Mouse (Mus musculus) kidney, adult 2 months (tissue): ENCODE measurements around the gene Npy. TPM values are rescaled to one million over a fixed set of nuclear protein-coding genes. Genes with fewer than 3 reads are reported as not detected.
A peak's percentile ranks its signal among the peaks of the same experiment; 100 is the strongest.

Experiments
- DNase-seq: peaks from one replicate; pipeline ENCODE4 v3.0.0; 2021
- H3K27ac ChIP-seq: fragments of 200-500 bp; 2 replicates; pipeline ENCODE4 v1.5.1; 2012; ENCODE audit warnings: low read depth, low read length, control low read depth, inconsistent platforms; ENCODE audit not compliant: insufficient read depth
- H3K27me3 ChIP-seq: fragments of 200-500 bp; replicated peaks from 2 replicates; pipeline ENCODE4 v1.6.1; 2012; ENCODE audit warnings: mild to moderate bottlenecking, moderate library complexity, low read length, inconsistent platforms; ENCODE audit not compliant: control insufficient read depth, insufficient read depth
- H3K36me3 ChIP-seq: fragments of 200-500 bp; 2 replicates; pipeline ENCODE4 v1.6.1; 2012; ENCODE audit warnings: mild to moderate bottlenecking, moderate library complexity, low read length, inconsistent platforms; ENCODE audit not compliant: control insufficient read depth, insufficient read depth
- H3K4me1 ChIP-seq: fragments of 200-500 bp; 2 replicates; pipeline ENCODE4 v1.6.1; 2011; ENCODE audit warnings: low read length; ENCODE audit not compliant: control insufficient read depth, insufficient read depth
- H3K4me3 ChIP-seq: fragments of 200-500 bp; 2 replicates; pipeline ENCODE4 v1.5.1; 2011; ENCODE audit warnings: mild to moderate bottlenecking, low read depth, low read length, control low read depth; ENCODE audit not compliant: insufficient read depth
- CTCF ChIP-seq: fragments of 200-500 bp; conservative IDR thresholded peaks from 2 replicates; pipeline ENCODE4 v1.5.1; 2011; ENCODE audit warnings: low read depth, mild to moderate bottlenecking, control low read depth, low read length, moderate library complexity, mixed read lengths; ENCODE audit not compliant: insufficient read depth, insufficient read length
- POLR2A ChIP-seq: fragments of 200-500 bp; IDR thresholded peaks from one replicate; pipeline ENCODE4 v1.6.1; 2011; ENCODE audit warnings: low read depth, low read length, control low read depth
- WGBS: fragments of 180-500 bp; shearing (Covaris S2); methylation state at CpG from one replicate; pipeline ENCODE4 v1.1.7; 2018; 5-methylcytosine and 5-hydroxymethylcytosine counted together
- polyA plus RNA-seq: library from polyadenylated mRNA; depleted of rRNA; stranded (reverse); fragments of >200 nt; gene quantifications from 2 replicates; pipeline ENCODE4 v1.2.3, GENCODE M21; 2012

Npy gene
- polyA plus RNA-seq, 1 experiment: 186 TPM

DNA sequence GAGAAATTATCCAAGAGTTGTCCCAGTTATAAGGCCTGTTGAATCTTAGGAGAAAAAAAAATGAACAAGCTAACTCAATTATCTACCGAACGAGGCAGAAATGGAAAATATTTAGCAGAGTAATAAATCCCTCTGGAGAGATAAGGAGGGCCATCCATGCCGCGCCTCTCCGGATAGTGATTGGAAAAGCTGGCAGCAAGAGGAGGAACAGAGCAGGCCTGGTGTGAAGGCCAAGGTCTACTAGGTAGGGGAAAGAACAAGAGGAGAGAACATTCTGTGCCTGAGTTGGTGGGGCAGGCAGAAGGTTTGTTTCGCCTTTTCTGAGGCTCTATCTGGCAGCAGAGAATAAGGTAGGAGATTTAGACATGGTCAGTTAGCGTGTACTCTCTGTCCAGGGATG is 39.8 kb upstream of the Npy start:
- Histone ChIP-seq H3K27ac (no peak overlapping the region), H3K36me3 (no peaks in the 10 kb centered on the region), H3K27me3 (no peaks in the 10 kb centered on the region), H3K4me3 (no peak overlapping the region), H3K4me1 (no peaks in the 10 kb centered on the region)
- WGBS: 81% methylated on average over 7 of the region's 7 CpGs
- no peak for DNase-seq
- TF ChIP-seq POLR2A (no peak), CTCF (no peak)

DNA sequence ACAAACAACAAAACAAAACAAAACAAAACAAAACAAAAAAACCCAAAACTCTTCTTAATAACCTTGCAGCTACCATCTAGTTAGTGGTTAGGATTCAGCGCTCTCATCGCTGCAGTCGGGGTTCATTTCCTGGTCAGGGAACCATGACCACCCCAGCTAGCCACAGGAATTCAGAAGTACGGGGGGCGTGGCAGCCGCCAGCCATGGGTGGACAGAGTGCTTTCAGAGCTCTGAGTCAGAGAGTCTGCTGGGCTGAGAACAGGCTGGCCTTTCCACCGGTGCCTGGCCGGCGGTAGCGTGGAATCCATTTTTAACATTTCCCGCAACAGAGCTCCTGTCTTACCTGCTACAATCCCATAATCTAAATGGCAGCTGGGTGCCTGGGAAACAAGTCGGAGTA is 30.0 kb upstream of the Npy start:
- WGBS: 36% methylated on average over 12 of the region's 12 CpGs

DNA sequence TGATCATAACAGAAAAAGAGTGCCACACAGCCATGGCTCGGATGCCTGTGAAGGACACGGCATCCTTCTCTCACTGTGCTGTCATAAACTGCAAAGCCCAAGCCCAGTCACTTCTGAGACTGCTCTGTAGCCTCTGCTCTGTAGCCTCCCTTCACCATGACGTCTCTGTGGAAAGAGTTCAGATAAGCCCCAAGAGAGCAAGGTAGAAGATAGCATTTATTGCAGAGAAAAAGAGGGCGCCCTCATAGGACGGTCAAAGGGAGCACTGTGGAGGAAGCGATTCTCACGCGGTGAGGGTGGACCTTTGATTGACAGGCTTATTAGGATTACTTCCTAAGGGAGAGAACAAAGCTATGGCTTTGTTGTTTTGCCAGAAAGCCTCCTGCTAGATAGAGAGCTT is 18.4 kb upstream of the Npy start:
- Histone ChIP-seq H3K4me3 (no peak overlapping the region), H3K36me3 (no peaks in the 10 kb centered on the region), H3K27me3 (no peaks in the 10 kb centered on the region), H3K27ac (no peak overlapping the region), H3K4me1 (no peaks in the 10 kb centered on the region)
- no peak for DNase-seq
- 63% methylated on average over 8 of the region's 8 CpGs for WGBS
- no peak for TF ChIP-seq CTCF
- TF ChIP-seq POLR2A: no peak

More for the DNA sequence above, 30.0 kb upstream of the Npy start:
- no peaks in the 10 kb centered on the region for H3K27me3 ChIP-seq
- H3K4me1 ChIP-seq: peaks cover 4% of the 10 kb centered on the region; the same call in 1 of the 2 replicates
- peak; percentile 76 for DNase-seq
- H3K27ac ChIP-seq: no peak overlapping the region
- H3K4me3 ChIP-seq: no peak overlapping the region
- H3K36me3 ChIP-seq: no peaks in the 10 kb centered on the region
- no peak for TF ChIP-seq POLR2A
- TF ChIP-seq CTCF: no peak

- 41% methylated on average over 13 of the region's 13 CpGs for WGBS
- Histone ChIP-seq H3K4me3 (no peak overlapping the region), H3K4me1 (no peaks in the 10 kb centered on the region), H3K36me3 (no peaks in the 10 kb centered on the region), H3K27ac (no peak overlapping the region), H3K27me3 (no peaks in the 10 kb centered on the region)
- no peak for DNase-seq
- TF ChIP-seq POLR2A (no peak), CTCF (no peak)
Observed at GRCm38 (mm10) chr6:49808076-49808475, 14.4 kb upstream of the Npy start.

GRCm38 (mm10) chr6:49817183-49817582 is 5.3 kb upstream of the Npy start:
- H3K4me3 ChIP-seq: no peak overlapping the region
- WGBS: 72% methylated on average over 5 of the region's 5 CpGs
- H3K27ac ChIP-seq: no peak overlapping the region
- DNase-seq: no peak
- no peaks in the 10 kb centered on the region for H3K4me1 ChIP-seq
- TF ChIP-seq POLR2A (no peak), CTCF (no peak)
- peaks cover 3% of the 10 kb centered on the region for H3K27me3 ChIP-seq
- H3K36me3 ChIP-seq: no peaks in the 10 kb centered on the region

- no peak overlapping the region for H3K4me3 ChIP-seq
- H3K36me3 ChIP-seq: no peaks in the 10 kb centered on the region
- no peak overlapping the region for H3K27ac ChIP-seq
- no peak for DNase-seq
- H3K4me1 ChIP-seq: no peaks in the 10 kb centered on the region
- peaks cover 6% of the 10 kb centered on the region for H3K27me3 ChIP-seq
- TF ChIP-seq CTCF: no peak
- TF ChIP-seq POLR2A: no peak
- 87% methylated on average over 6 of the region's 6 CpGs for whole genome bisulfite sequencing
Observed at GRCm38 (mm10) chr6:49817625-49818024, 4.9 kb upstream of the Npy start.

DNA sequence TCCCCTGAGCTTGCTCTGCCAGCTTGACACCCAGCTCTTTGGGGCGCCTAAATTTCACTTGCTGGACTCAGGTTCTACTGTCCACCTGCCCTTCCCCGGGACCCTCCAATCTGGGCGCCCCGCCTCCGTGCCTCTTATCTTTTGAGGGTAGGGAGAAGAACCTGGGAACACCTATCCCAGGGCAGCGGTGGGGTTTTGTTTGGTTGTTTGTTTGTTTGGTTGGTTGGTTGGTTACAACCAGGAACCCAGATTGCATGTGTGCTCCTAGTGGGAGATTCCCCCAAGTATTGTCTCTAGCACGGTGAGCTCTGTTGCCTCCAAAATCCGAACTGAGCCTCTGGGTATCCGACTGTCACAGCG is 341 bp downstream of the Npy start:
- no peak for TF ChIP-seq CTCF
- TF ChIP-seq POLR2A: no peak
- no peak for DNase-seq
- peak overlapping the region; percentile 53 for H3K4me3 ChIP-seq
- H3K36me3 ChIP-seq: no peaks in the 10 kb centered on the region
- WGBS: 11% methylated on average over 10 of the region's 10 CpGs
- peaks cover 6% of the 10 kb centered on the region for H3K27me3 ChIP-seq
- H3K27ac ChIP-seq: no peak overlapping the region
- H3K4me1 ChIP-seq: no peaks in the 10 kb centered on the region

DNA sequence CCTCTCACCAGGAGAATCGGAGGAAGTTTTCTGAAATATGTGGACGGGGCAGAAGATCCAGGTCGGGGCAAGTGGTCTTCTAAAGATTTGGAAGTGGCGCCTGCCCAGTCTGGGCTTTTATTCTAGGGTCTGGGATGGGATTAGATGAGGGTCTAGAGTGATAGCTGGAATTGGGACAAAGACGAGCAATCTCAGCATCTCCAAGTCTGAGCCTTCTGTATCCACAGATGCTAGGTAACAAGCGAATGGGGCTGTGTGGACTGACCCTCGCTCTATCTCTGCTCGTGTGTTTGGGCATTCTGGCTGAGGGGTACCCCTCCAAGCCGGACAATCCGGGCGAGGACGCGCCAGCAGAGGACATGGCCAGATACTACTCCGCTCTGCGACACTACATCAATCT is 861 bp downstream of the Npy start:
- DNase-seq: no peak
- Histone ChIP-seq H3K27ac (no peak overlapping the region), H3K4me3 (peak overlapping the region; percentile 9; the same call in 1 of the 2 replicates), H3K4me1 (no peaks in the 10 kb centered on the region), H3K36me3 (no peaks in the 10 kb centered on the region), H3K27me3 (peaks cover 6% of the 10 kb centered on the region)
- WGBS: 30% methylated on average over 15 of the region's 15 CpGs
- TF ChIP-seq POLR2A (no peak), CTCF (no peak)
